Mouse (Mus musculus) heart, embryonic 13.5 days (tissue): ENCODE data around the gene Med29. TPM values are rescaled to one million over a fixed set of nuclear protein-coding genes. Genes with fewer than 3 reads are reported as not detected.

Experiments used
- ATAC-seq: fragments of 200-750 bp; cut with Nextera tagmentation; 2 replicates; pipeline ENCODE4 v1.8.0; 2017; ENCODE audit warnings: moderate TSS enrichment; ENCODE audit not compliant: insufficient number of reproducible peaks, low FRiP score, low TSS enrichment; ENCODE audit errors: extremely low read depth
- H3K27ac ChIP-seq: fragments of 300-500 bp; sonication (generic); replicated peaks from 2 replicates; pipeline ENCODE4 v1.5.1; 2015; ENCODE audit warnings: moderate library complexity, mild to moderate bottlenecking, inconsistent platforms
- H3K27me3 ChIP-seq: fragments of 300-500 bp; sonication (generic); replicated peaks from 2 replicates; pipeline ENCODE4 v1.6.1; 2015; ENCODE audit warnings: mild to moderate bottlenecking, inconsistent platforms
- H3K36me3 ChIP-seq: fragments of 300-500 bp; sonication (generic); 2 replicates; pipeline ENCODE4 v1.6.1; 2015; ENCODE audit warnings: mild to moderate bottlenecking, inconsistent platforms
- H3K4me1 ChIP-seq: fragments of 300-500 bp; sonication (generic); 2 replicates; pipeline ENCODE4 v1.6.1; 2015; ENCODE audit warnings: inconsistent platforms
- H3K4me2 ChIP-seq: fragments of 300-500 bp; sonication (generic); 2 replicates; pipeline ENCODE4 v1.6.1; 2015; ENCODE audit warnings: inconsistent platforms, mild to moderate bottlenecking, moderate library complexity
- H3K4me3 ChIP-seq: fragments of 300-500 bp; sonication (generic); 2 replicates; pipeline ENCODE4 v1.5.1; 2015; ENCODE audit warnings: moderate library complexity, mild to moderate bottlenecking, inconsistent platforms
- H3K9ac ChIP-seq: fragments of 300-500 bp; sonication (generic); 2 replicates; pipeline ENCODE4 v1.6.1; 2015; ENCODE audit warnings: inconsistent platforms, mild to moderate bottlenecking, moderate library complexity
- H3K9me3 ChIP-seq: fragments of 300-500 bp; sonication (generic); 2 replicates; pipeline ENCODE4 v1.6.1; 2016; ENCODE audit warnings: inconsistent platforms
- WGBS: fragments of 180-500 bp; shearing (Covaris S2); methylation state at CpG from one replicate; pipeline ENCODE4 v1.1.7; 2015; ENCODE audit warnings: mixed read lengths; 5-methylcytosine and 5-hydroxymethylcytosine counted together
- polyA plus RNA-seq: library from polyadenylated mRNA; unstranded; fragments of >200 nt; fragmentation: Nextera tagmentation; extraction: Ambion mirVana; gene quantifications from 2 replicates; pipeline ENCODE4 v1.2.1, GENCODE M21; 2015

Gene Med29
- polyA plus RNA-seq, 1 experiment from 2014 or later: 49.9 TPM

GRCm38 (mm10) chr7:28381938-28382337 lies 10.6 kb downstream of the Med29 start:
- ATAC-seq: peak; percentile 35; the same call in 1 of the 2 replicates
- no peaks in the 10 kb centered on the region for H3K27me3 ChIP-seq
- under 1% methylated on average over 20 of the region's 20 CpGs for WGBS
- no peaks in the 10 kb centered on the region for H3K9me3 ChIP-seq
- H3K4me3 ChIP-seq: peak overlapping the region; percentile 46
- peaks cover 29% of the 10 kb centered on the region for H3K36me3 ChIP-seq
- H3K9ac ChIP-seq: peak overlapping the region; percentile 85
- peak overlapping the region; percentile 88 for H3K4me2 ChIP-seq
- peak overlapping the region; percentile 100 for H3K27ac ChIP-seq
- peaks cover 65% of the 10 kb centered on the region for H3K4me1 ChIP-seq

DNA sequence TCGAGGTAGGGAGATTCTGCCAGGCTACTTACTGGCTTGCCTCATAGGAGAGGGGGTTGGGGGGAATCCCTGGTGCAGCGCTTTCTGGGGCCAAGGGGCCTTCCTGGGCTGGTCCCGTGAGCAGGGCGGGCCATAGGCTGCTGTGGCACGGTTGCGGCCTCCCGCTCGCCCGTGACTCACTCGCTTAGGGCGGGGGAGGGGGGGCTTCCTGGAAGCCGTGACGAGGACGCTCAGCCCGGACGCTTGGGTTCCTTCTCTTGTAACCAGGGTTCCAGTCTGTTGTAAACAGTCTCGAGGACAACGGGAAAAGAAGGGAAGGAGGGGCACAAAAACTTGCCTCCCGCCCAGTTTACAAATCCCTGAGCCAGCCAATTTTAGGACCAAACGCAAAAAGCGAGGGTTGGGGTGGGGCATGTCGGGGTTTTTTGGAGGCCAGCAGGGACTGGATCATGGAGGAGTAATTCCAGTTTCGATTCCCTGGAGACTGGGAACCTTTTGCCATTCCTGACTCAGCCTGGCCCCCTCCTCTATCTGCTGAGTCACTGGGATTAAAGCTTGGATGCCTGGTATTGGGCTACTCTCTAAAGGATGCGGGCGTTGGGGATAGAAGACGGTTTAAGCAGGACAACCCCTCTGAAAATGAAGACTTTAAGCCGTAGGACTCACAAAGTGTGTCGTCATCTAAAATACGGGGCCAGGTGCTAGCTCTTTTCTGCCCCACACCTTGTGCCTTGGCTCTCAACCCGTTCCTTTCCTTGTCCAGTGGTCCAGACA lies 11.3 kb downstream of the Med29 start:
- H3K9me3 ChIP-seq: no peaks in the 10 kb centered on the region
- peak overlapping the region; percentile 100 for H3K27ac ChIP-seq
- no peaks in the 10 kb centered on the region for H3K27me3 ChIP-seq
- peak overlapping the region; percentile 88 for H3K4me2 ChIP-seq
- H3K9ac ChIP-seq: peak overlapping the region; percentile 85
- peak overlapping the region; percentile 46 for H3K4me3 ChIP-seq
- WGBS: 5% methylated on average over 30 of the region's 30 CpGs
- peak; percentile 14 for ATAC-seq
- peaks cover 28% of the 10 kb centered on the region for H3K36me3 ChIP-seq
- peaks cover 70% of the 10 kb centered on the region for H3K4me1 ChIP-seq

GRCm38 (mm10) chr7:28380237-28381016 lies 12.1 kb downstream of the Med29 start, which contains the start of gene Zfp36:
TSS of gene Zfp36 (minus strand) at chr7:28380253.
- peak within 1 kb of the TSS; percentile 100 for H3K27ac ChIP-seq
- no peak for ATAC-seq
- peak within 1 kb of the TSS; percentile 88 for H3K4me2 ChIP-seq
- no peaks in the 10 kb centered on the region for H3K9me3 ChIP-seq
- peak within 1 kb of the TSS; percentile 98 for H3K9ac ChIP-seq
- WGBS: 45% methylated on average over 17 of the region's 17 CpGs
- peaks cover 20% of the 10 kb centered on the region for H3K36me3 ChIP-seq
- no peaks in the 10 kb centered on the region for H3K27me3 ChIP-seq
- peak within 1 kb of the TSS; percentile 87 for H3K4me3 ChIP-seq
- H3K4me1 ChIP-seq: peaks cover 73% of the 10 kb centered on the region

DNA sequence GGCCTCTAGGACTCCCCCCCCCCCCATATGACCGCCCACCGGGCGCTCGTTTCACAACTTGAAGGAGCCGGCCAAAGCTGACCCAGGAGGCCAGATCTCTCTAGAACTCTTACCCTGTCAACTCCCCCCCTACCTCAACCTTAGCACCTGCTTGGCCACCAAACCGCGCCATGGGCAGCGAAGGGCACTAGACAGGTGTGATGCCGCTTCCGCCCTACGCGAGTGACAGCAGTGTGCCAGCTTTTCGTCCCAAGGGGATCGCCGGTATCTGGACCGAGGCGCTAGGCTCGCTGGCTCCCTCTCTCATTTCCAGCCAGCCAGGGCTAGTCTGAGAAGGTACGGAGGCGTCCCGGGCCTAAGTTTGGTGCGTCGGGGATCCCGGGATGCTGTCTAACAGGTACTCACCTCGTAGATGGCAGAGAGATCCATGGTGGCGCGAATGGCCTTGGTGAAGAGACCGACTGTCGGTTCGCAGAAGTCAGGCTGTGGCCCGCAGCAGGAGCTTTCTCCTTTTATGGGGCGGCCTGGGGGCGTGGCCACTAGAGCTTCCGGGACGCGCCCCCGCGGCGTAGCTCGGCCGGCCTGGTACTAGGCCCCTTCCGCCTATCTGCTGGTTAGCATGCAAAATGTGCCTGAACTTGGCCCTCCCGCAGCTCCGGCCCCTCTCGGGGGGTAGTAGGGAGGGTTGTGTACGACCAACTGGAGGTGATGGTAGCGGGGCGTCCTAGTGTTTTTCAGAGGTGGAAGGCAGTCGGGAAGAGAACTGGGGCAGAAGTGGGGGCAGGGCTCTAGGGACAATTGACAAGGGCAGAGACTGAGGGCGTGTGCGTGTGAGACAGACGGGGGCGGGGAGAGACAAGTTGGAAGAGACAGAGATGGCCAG lies 13.5 kb downstream of the Med29 start:
- peak; percentile 46 for ATAC-seq
- Histone ChIP-seq H3K4me1 (peaks cover 82% of the 10 kb centered on the region), H3K4me3 (peak overlapping the region; percentile 87), H3K27me3 (no peaks in the 10 kb centered on the region), H3K27ac (peak overlapping the region; percentile 100), H3K9ac (peak overlapping the region; percentile 98), H3K4me2 (peak overlapping the region; percentile 88), H3K36me3 (peaks cover 14% of the 10 kb centered on the region), H3K9me3 (no peaks in the 10 kb centered on the region)
- WGBS: under 1% methylated on average over 53 of the region's 53 CpGs

DNA sequence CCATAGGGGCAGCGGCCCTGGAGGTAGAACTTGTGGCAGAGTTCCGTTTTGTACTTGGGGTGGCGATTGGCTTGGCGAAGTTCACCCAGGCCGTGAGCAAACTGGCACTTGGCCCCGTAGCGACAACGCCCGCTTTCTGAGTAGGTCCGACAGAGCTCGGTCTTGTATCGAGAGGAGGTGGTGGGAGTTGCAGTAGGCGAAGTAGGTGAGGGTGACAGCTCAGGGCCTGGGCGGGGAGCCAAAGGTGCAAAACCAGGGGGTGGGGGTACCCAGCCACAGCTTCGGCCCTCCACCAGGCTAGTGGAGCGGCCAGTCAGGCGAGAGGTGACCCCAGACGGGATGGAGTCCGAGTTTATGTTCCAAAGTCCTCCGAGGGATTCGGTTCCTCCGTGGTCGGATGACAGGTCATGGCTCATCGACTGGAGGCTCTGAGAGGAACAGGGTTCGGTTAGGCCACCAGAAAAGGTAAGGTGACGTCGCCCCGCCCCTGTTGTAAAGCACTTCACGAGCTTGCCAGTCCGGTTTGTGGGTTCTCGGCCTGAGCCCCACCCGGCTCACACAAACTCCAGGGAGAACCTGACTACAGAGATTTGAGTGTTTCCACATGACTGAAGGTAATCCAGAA lies 14.3 kb downstream of the Med29 start:
- ATAC-seq: no peak
- Histone ChIP-seq H3K27me3 (no peaks in the 10 kb centered on the region), H3K9me3 (no peaks in the 10 kb centered on the region), H3K4me2 (peak overlapping the region; percentile 88), H3K27ac (peak overlapping the region; percentile 100), H3K9ac (peak overlapping the region; percentile 98), H3K36me3 (peaks cover 14% of the 10 kb centered on the region), H3K4me1 (peaks cover 78% of the 10 kb centered on the region), H3K4me3 (peak overlapping the region; percentile 87)
- WGBS: 20% methylated on average over 32 of the region's 32 CpGs

DNA sequence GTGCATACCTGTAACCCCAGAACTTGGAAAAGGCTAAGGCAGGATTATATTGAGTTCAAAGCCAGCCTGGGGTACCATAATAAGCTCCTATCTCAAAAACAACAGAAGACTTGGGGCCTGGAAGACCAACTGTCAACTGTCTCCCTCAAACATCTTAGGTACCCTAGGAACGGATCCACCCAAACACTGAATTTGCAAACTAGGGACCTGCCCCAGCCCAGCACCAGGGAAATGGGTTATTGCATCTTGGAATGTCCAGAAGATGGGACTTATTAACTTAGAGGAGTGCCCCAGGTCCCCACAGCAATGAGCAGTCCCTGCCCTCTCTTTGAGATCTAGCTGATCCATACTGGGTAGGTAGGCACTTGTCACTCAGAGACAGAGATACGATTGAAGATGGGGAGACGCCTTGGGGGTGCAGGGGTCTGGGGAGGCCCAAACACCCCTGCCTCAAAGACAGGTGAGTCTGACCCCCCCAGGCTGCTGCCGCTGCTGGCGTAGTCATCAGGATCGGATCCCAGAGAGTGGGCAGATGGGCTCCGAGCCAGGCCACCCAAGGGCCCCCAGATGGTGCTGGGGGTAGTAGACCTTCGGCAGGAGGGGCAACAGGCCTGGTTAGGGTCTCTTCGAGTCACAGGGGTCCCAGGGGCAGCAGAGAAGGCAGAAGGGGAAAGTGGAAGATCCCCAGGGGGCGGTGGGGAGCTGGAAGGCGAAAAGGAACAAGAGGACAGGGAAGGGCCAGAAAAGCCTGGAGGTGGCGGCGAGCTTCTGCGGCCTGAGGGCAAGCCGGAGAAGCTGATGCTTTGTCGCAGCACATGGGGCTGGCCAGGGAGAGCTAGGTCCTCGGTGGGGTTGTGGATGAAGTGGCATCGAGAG lies 15.1 kb downstream of the Med29 start:
- no peak for ATAC-seq
- H3K9ac ChIP-seq: peak overlapping the region; percentile 98
- H3K27ac ChIP-seq: peak overlapping the region; percentile 100
- no peaks in the 10 kb centered on the region for H3K9me3 ChIP-seq
- no peaks in the 10 kb centered on the region for H3K27me3 ChIP-seq
- 59% methylated on average over 18 of the region's 18 CpGs for WGBS
- peaks cover 71% of the 10 kb centered on the region for H3K4me1 ChIP-seq
- H3K4me2 ChIP-seq: peak overlapping the region; percentile 88
- H3K36me3 ChIP-seq: peaks cover 14% of the 10 kb centered on the region
- peak overlapping the region; percentile 87 for H3K4me3 ChIP-seq

DNA sequence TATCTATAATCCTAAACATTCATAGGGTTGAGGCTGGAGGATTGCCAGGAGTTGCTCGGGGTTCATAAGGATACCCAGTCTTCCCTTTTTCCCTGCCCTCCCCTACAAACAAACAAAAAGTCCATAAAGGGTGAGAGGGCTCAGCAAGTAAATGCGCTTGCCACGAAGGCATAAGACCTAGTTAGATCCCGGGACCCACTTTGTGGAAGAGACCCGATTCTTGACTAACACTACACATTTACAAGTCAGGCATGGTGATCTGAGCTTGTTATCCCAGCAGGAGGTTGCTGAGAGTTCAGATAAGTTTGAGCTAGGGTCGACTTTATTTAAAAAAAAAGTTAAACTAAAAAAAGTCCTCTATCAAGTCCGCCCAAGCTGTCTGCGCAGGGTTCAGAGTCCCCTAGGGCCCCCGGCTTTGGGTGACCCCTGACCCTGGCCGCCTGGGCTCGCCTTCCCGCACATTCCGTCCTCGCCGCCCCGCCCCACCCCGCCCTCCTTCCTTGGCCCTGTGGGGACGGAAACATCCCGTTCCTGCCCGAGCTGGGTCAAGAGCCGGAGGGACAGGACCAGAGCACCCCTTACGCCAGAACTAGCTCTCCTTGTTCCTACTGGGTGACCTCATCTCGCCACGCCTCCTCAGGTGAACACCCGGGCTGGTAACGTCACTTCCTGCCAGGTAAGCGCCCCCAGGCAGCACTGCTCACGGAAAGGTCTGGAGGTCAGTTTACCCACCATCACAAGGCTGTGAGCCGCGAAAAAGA lies 16.3 kb downstream of the Med29 start:
- 3% methylated on average over 30 of the region's 30 CpGs for WGBS
- ATAC-seq: no peak
- H3K27ac ChIP-seq: peak overlapping the region; percentile 100
- H3K27me3 ChIP-seq: no peaks in the 10 kb centered on the region
- peaks cover 14% of the 10 kb centered on the region for H3K36me3 ChIP-seq
- H3K9ac ChIP-seq: peak overlapping the region; percentile 98
- H3K4me1 ChIP-seq: peaks cover 60% of the 10 kb centered on the region
- peak overlapping the region; percentile 88 for H3K4me2 ChIP-seq
- peak overlapping the region; percentile 87 for H3K4me3 ChIP-seq
- H3K9me3 ChIP-seq: no peaks in the 10 kb centered on the region

- peak; percentile 40 for ATAC-seq
- H3K36me3 ChIP-seq: peaks cover 15% of the 10 kb centered on the region
- peak overlapping the region; percentile 88 for H3K4me2 ChIP-seq
- peaks cover 59% of the 10 kb centered on the region for H3K4me1 ChIP-seq
- under 1% methylated on average over 35 of the region's 36 CpGs for WGBS
- H3K4me3 ChIP-seq: peak overlapping the region; percentile 87
- no peaks in the 10 kb centered on the region for H3K9me3 ChIP-seq
- H3K27ac ChIP-seq: peak overlapping the region; percentile 100
- H3K9ac ChIP-seq: peak overlapping the region; percentile 98
- no peaks in the 10 kb centered on the region for H3K27me3 ChIP-seq
Measured at GRCm38 (mm10) chr7:28375176-28375921, 17.2 kb downstream of the Med29 start.

GRCm38 (mm10) chr7:28374647-28375046 lies 17.9 kb downstream of the Med29 start:
- no peak for ATAC-seq
- Histone ChIP-seq H3K27ac (peak overlapping the region; percentile 100), H3K9ac (peak overlapping the region; percentile 98), H3K9me3 (no peaks in the 10 kb centered on the region), H3K4me1 (peaks cover 59% of the 10 kb centered on the region), H3K27me3 (no peaks in the 10 kb centered on the region), H3K4me2 (peak overlapping the region; percentile 88), H3K4me3 (peak overlapping the region; percentile 87), H3K36me3 (peaks cover 22% of the 10 kb centered on the region)
- WGBS: 81% methylated on average over 10 of the region's 10 CpGs
